Mouse (Mus musculus) c-Kit-positive CD71-positive TER-119-positive erythroid progenitor cells, embryonic 14.5 days (primary cell): ENCODE results near the gene Rundc3a.
A peak's percentile ranks its signal among the peaks of the same experiment; 100 is the strongest.
"Not testable (repeated sequence)": the region's sequence is repeated elsewhere in the genome, so short reads cannot be mapped to it uniquely, and the experiment has no call there.

ENCODE experiments used
- DNase-seq: peaks from one replicate; pipeline ENCODE4 v3.0.0-alpha.2; 2013; ENCODE audit warnings: low spot score

The Rundc3a gene

GRCm38 (mm10) chr11:102368347-102368746, 24.9 kb upstream of the Rundc3a start:
- DNase-seq: no peak

GRCm38 (mm10) chr11:102369263-102369662, 23.9 kb upstream of the Rundc3a start:
- DNase-seq: no peak

GRCm38 (mm10) chr11:102370285-102370684, 22.9 kb upstream of the Rundc3a start:
- DNase-seq: no peak

GRCm38 (mm10) chr11:102371926-102372685, 21.1 kb upstream of the Rundc3a start:
- no peak for DNase-seq

GRCm38 (mm10) chr11:102372936-102373335, 20.3 kb upstream of the Rundc3a start:
- no peak for DNase-seq

- DNase-seq: no peak
Measured at GRCm38 (mm10) chr11:102373646-102374045, 19.6 kb upstream of the Rundc3a start.

- DNase-seq: no peak
Measured at GRCm38 (mm10) chr11:102374108-102374725, 19.0 kb upstream of the Rundc3a start.

GRCm38 (mm10) chr11:102375196-102376173, 17.7 kb upstream of the Rundc3a start:
- DNase-seq: peak; percentile 96

GRCm38 (mm10) chr11:102376196-102376835, 16.9 kb upstream of the Rundc3a start:
- no peak for DNase-seq

- DNase-seq: no peak
Measured at GRCm38 (mm10) chr11:102377186-102377585, 16.0 kb upstream of the Rundc3a start.

GRCm38 (mm10) chr11:102380091-102380490, 13.1 kb upstream of the Rundc3a start:
- no peak for DNase-seq

- no peak for DNase-seq
Measured at GRCm38 (mm10) chr11:102381341-102382100, 11.7 kb upstream of the Rundc3a start.

GRCm38 (mm10) chr11:102382794-102383193, 10.4 kb upstream of the Rundc3a start:
- DNase-seq: no peak

GRCm38 (mm10) chr11:102383365-102384136, 9.7 kb upstream of the Rundc3a start:
- DNase-seq: no peak

GRCm38 (mm10) chr11:102384418-102384817, 8.8 kb upstream of the Rundc3a start:
- no peak for DNase-seq

- no peak for DNase-seq
Measured at GRCm38 (mm10) chr11:102385075-102385474, 8.1 kb upstream of the Rundc3a start.

GRCm38 (mm10) chr11:102386121-102386520, 7.1 kb upstream of the Rundc3a start:
- DNase-seq: no peak

GRCm38 (mm10) chr11:102389436-102389835, 3.8 kb upstream of the Rundc3a start:
- DNase-seq: not testable (repeated sequence)

- no peak for DNase-seq
Measured at GRCm38 (mm10) chr11:102392441-102393237, 564 bp upstream of the Rundc3a start.
